Mouse (Mus musculus) erythroblast, embryonic 14.5 days (primary cell): Measurements from ENCODE around the gene Arl15.

ENCODE experiments used
- GATA1 ChIP-seq: IDR thresholded peaks from 2 replicates; pipeline ENCODE4 v1.6.1; 2012; ENCODE audit warnings: low read length, inconsistent platforms, mixed read lengths
- TAL1 ChIP-seq: IDR thresholded peaks from 3 replicates; pipeline ENCODE4 v1.6.1; 2012; ENCODE audit warnings: low read length, inconsistent platforms, mixed read lengths

GRCm38 (mm10) chr13:113811910-113812592, 17.7 kb downstream of the Arl15 start:
- no peak for TF ChIP-seq GATA1
- no peak for TF ChIP-seq TAL1
